Mouse (Mus musculus): ENCODE data around the gene Lrrc25.

Lrrc25 gene

GRCm38 (mm10) chr8:70616645-70617044 is 690 bp downstream of the Lrrc25 start:
- DNase-seq (ENCODE audit: low spot score): no peak

- no peak for DNase-seq (ENCODE audit: low spot score)
Observed at GRCm38 (mm10) chr8:70617985-70618384, 2.0 kb downstream of the Lrrc25 start.

- DNase-seq (ENCODE audit: low spot score): no peak
Observed at GRCm38 (mm10) chr8:70618888-70619334, 3.0 kb downstream of the Lrrc25 start.

GRCm38 (mm10) chr8:70622220-70622619 is 6.3 kb downstream of the Lrrc25 start:
- no peak for DNase-seq (ENCODE audit: low spot score)

GRCm38 (mm10) chr8:70625104-70625503 is 9.1 kb downstream of the Lrrc25 start:
- DNase-seq (ENCODE audit: low spot score): peak; percentile 66

- no peak for DNase-seq (ENCODE audit: low spot score)
Observed at GRCm38 (mm10) chr8:70627041-70627440, 11.1 kb downstream of the Lrrc25 start.

- no peak for DNase-seq (ENCODE audit: low spot score)
Observed at GRCm38 (mm10) chr8:70628986-70629490, 13.1 kb downstream of the Lrrc25 start.

- DNase-seq (ENCODE audit: low spot score): peak; percentile 81
Observed at GRCm38 (mm10) chr8:70629574-70630531, 13.9 kb downstream of the Lrrc25 start.

GRCm38 (mm10) chr8:70630532-70631381 is 14.8 kb downstream of the Lrrc25 start:
- DNase-seq (ENCODE audit: low spot score): peak; percentile 67

GRCm38 (mm10) chr8:70631436-70631835 is 15.5 kb downstream of the Lrrc25 start:
- DNase-seq (ENCODE audit: low spot score): no peak

GRCm38 (mm10) chr8:70632346-70632892 is 16.5 kb downstream of the Lrrc25 start, which contains the start of gene Gdf15:
TSS of gene Gdf15 (minus strand) at chr8:70632456.
- no peak for DNase-seq (ENCODE audit: low spot score)

- DNase-seq (ENCODE audit: low spot score): peak; percentile 63
Observed at GRCm38 (mm10) chr8:70634066-70634465, 18.1 kb downstream of the Lrrc25 start.

- no peak for DNase-seq (ENCODE audit: low spot score)
Observed at GRCm38 (mm10) chr8:70635527-70635926, 19.6 kb downstream of the Lrrc25 start.

GRCm38 (mm10) chr8:70636838-70637237 is 20.9 kb downstream of the Lrrc25 start:
- DNase-seq (ENCODE audit: low spot score): no peak

- no peak for DNase-seq (ENCODE audit: low spot score)
Observed at GRCm38 (mm10) chr8:70638752-70639151, 22.8 kb downstream of the Lrrc25 start.

GRCm38 (mm10) chr8:70643019-70643418 is 27.1 kb downstream of the Lrrc25 start:
- no peak for DNase-seq (ENCODE audit: low spot score)

GRCm38 (mm10) chr8:70644065-70644464 is 28.1 kb downstream of the Lrrc25 start:
- DNase-seq (ENCODE audit: low spot score): no peak

- DNase-seq (ENCODE audit: low spot score): no peak
Observed at GRCm38 (mm10) chr8:70645501-70646224, 29.7 kb downstream of the Lrrc25 start.

- no peak for DNase-seq (ENCODE audit: low spot score)
Observed at GRCm38 (mm10) chr8:70646369-70646768, 30.4 kb downstream of the Lrrc25 start.

- no peak for DNase-seq (ENCODE audit: low spot score)
Observed at GRCm38 (mm10) chr8:70646775-70647174, 30.8 kb downstream of the Lrrc25 start.
